Mouse (Mus musculus) adrenal gland, postnatal 4 days (tissue): ENCODE measurements at regions not wholly inside any gene's neighbourhood (a gene's known extent, or its start where the extent isn't known, plus 50 kb on each side); places are given as distances from the start of the nearest gene placed in this dataset.

Source experiments
- DNase-seq, 2 experiments: peaks; one replicate each; pipeline ENCODE4 v3.0.0; 2021 to 2022; ENCODE audit warnings: low spot score in 2 of 2, mixed read lengths in 2 of 2

GRCm38 (mm10) chr5:43339671-43340070 is 106.7 kb downstream of the Cpeb2 start:
- DNase-seq: no peak

- no peak for DNase-seq
Measured at GRCm38 (mm10) chr5:43341475-43341874, 108.5 kb downstream of the Cpeb2 start.

- no peak for DNase-seq
Measured at GRCm38 (mm10) chr5:43344441-43344840, 111.5 kb downstream of the Cpeb2 start.

GRCm38 (mm10) chr5:43350987-43351386 is 118.0 kb downstream of the Cpeb2 start:
- no peak for DNase-seq

- DNase-seq: peak in 1 of 2 experiments; percentile 9
Measured at GRCm38 (mm10) chr5:43353021-43353990, 120.3 kb downstream of the Cpeb2 start.

- DNase-seq: peak in 1 of 2 experiments; percentile 6
Measured at GRCm38 (mm10) chr5:43354351-43354942, 121.5 kb downstream of the Cpeb2 start.

- peak; percentile 62 to 75 for DNase-seq
Measured at GRCm38 (mm10) chr5:43355026-43355580, 122.1 kb downstream of the Cpeb2 start.

GRCm38 (mm10) chr5:43355832-43356231 is 122.9 kb downstream of the Cpeb2 start:
- no peak for DNase-seq

GRCm38 (mm10) chr5:43357100-43357680 is 124.2 kb downstream of the Cpeb2 start:
- DNase-seq: no peak

GRCm38 (mm10) chr5:43357901-43358300 is 124.9 kb downstream of the Cpeb2 start:
- DNase-seq: no peak

- no peak for DNase-seq
Measured at GRCm38 (mm10) chr5:43358928-43359765, 126.2 kb downstream of the Cpeb2 start.

- no peak for DNase-seq
Measured at GRCm38 (mm10) chr5:43360298-43360697, 127.3 kb downstream of the Cpeb2 start.

GRCm38 (mm10) chr5:43361026-43361425 is 128.1 kb downstream of the Cpeb2 start:
- no peak for DNase-seq

GRCm38 (mm10) chr5:43372385-43372784 is 139.4 kb downstream of the Cpeb2 start:
- DNase-seq: no peak

- DNase-seq: no peak
Measured at GRCm38 (mm10) chr5:43384689-43385375, 130.5 kb upstream of the C1qtnf7 start.

GRCm38 (mm10) chr5:43390997-43391396 is 124.3 kb upstream of the C1qtnf7 start:
- no peak for DNase-seq

GRCm38 (mm10) chr5:43391412-43392029 is 123.8 kb upstream of the C1qtnf7 start:
- DNase-seq: peak in 1 of 2 experiments; percentile 8

GRCm38 (mm10) chr5:43392908-43393545 is 122.3 kb upstream of the C1qtnf7 start:
- no peak for DNase-seq

- no peak for DNase-seq
Measured at GRCm38 (mm10) chr5:43417259-43417658, 98.1 kb upstream of the C1qtnf7 start.
